Mouse (Mus musculus): ENCODE results near the gene Sytl3.
A peak's percentile ranks its signal among the peaks of the same experiment; 100 is the strongest.
"Not testable (repeated sequence)": the region's sequence is repeated elsewhere in the genome, so short reads cannot be mapped to it uniquely, and the experiment has no call there.

Gene Sytl3

GRCm38 (mm10) chr17:6691596-6691995, 32.7 kb downstream of the Sytl3 start:
- DNase-seq (ENCODE audit: low read depth, low spot score): peak; percentile 36

GRCm38 (mm10) chr17:6695712-6696111, 36.8 kb downstream of the Sytl3 start:
- DNase-seq (ENCODE audit: low read depth, low spot score): not testable (repeated sequence)

DNA sequence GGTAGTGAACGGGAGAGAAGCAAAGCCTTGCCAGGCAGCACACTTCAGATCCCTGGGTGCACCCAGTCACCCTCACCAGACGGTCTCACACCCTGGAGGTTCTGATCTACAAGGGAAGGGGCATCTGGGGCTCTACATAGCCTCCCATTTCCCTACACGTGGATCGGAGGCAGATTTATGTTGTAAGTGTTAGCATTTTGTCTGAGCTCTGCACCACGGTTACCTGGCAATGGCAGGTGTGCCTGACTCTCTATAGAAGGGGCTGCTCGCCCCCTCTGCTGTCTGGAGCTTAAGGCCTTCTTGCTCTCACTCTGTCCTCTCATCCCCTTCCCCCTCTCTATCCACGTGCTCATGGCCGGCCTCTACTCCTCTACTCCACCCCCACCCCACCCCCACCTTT, 37.6 kb downstream of the Sytl3 start:
- DNase-seq (ENCODE audit: low read depth, low spot score): not testable (repeated sequence)

- DNase-seq (ENCODE audit: low read depth, low spot score): not testable (repeated sequence)
These were observed 38.4 kb downstream of the Sytl3 start for GRCm38 (mm10) chr17:6697224-6697775.

GRCm38 (mm10) chr17:6699502-6699901, 40.6 kb downstream of the Sytl3 start:
- DNase-seq (ENCODE audit: low read depth, low spot score): not testable (repeated sequence)

DNA sequence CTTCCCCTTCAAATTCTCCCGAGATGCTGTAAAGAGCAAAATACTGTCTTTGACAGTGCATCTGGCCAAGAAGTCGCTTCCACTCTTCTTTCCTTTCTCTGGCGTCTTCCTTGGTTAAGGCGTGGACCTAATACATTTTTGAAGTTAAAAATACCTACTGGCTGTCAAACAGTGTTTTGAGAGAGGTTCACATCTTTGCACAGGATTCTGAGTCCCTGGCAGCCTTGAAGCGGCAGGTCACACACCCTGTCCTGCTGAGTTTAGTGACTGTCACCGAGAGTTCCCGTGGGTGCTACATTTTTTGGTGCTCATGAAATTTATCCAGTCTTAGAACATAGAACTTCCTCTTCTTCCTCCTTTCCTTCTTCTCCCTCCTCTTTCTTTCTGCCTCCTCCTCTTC, 41.2 kb downstream of the Sytl3 start:
- not testable (repeated sequence) for DNase-seq (ENCODE audit: low read depth, low spot score)

GRCm38 (mm10) chr17:6702625-6703221, 43.8 kb downstream of the Sytl3 start:
- not testable (repeated sequence) for DNase-seq (ENCODE audit: low read depth, low spot score)

- not testable (repeated sequence) for DNase-seq (ENCODE audit: low read depth, low spot score)
These were observed 44.7 kb downstream of the Sytl3 start for GRCm38 (mm10) chr17:6703381-6704270.

GRCm38 (mm10) chr17:6706448-6706847, 47.6 kb downstream of the Sytl3 start:
- DNase-seq (ENCODE audit: low read depth, low spot score): not testable (repeated sequence)

DNA sequence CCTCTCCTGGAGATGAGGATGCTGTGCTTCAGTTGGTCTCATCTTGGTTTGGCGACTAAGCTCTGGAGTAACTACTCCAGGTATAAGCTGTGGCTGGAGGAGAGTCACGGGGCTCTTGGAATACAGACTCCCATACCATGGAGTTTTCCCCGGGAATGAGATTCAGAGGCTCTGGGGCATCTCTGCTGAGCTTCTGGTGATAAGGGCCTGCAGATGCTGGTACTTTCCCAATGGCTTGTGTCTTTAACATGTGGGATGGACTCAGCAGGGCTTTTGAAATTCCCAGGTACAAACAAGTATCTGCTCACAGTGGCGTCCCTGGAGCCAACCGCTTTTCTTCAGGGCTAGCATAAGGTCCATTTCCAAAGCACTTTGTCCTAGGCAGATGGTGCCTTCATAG, 48.5 kb downstream of the Sytl3 start:
- DNase-seq (ENCODE audit: low read depth, low spot score): not testable (repeated sequence)

- DNase-seq (ENCODE audit: low read depth, low spot score): not testable (repeated sequence)
These were observed 49.3 kb downstream of the Sytl3 start for GRCm38 (mm10) chr17:6708194-6708593.

- DNase-seq (ENCODE audit: low read depth, low spot score): not testable (repeated sequence)
These were observed 54.6 kb downstream of the Sytl3 start for GRCm38 (mm10) chr17:6713483-6713882.

DNA sequence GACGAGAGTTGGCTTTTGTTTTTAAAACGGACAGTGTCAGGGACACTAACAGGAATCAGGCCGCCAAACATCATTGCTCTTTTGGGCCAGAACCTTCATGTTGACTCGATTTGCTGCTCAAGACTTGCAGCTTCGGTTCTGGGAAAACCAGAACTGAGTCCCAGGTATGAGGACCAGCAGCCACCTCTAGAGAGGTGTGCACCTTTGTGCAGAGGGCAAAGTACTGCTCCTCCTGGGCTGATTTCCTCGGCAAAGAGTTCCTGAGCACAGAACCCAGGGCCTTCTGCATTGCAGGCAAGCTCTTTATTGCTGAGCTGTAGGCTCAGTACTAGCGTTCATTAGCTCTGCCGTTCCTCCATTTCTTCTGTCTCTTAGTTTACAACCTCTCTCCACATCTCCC, 55.1 kb downstream of the Sytl3 start:
- not testable (repeated sequence) for DNase-seq (ENCODE audit: low read depth, low spot score)

GRCm38 (mm10) chr17:6727996-6728610, 69.2 kb downstream of the Sytl3 start:
- no peak for DNase-seq (ENCODE audit: low read depth, low spot score)

DNA sequence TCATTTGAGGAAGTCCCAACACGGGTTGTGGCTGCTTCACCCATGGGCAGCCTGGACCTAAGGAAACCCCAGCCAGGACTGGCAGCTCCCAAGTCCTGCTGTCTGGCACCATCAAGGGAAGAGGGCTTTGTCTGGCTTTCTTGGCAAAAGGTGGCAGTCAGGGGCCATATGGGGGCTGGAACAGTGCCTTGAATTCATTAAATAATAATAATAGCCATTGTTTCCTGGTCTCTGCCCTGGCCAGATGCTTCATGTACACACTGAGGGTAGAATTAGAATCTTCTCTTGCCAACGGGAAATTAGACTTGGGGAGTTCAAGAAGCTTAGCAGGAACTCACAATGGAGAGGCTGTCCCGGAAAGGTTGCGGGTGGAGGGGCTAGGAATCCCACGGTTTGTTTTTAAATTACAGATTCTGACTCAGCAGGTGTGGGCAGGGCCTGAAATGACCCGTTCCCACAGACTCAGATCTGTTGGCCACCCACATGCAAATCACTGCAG, 70.4 kb downstream of the Sytl3 start:
- DNase-seq (ENCODE audit: low read depth, low spot score): no peak

GRCm38 (mm10) chr17:6731132-6731531, 72.2 kb downstream of the Sytl3 start:
- DNase-seq (ENCODE audit: low read depth, low spot score): no peak

- no peak for DNase-seq (ENCODE audit: low read depth, low spot score)
These were observed 72.7 kb downstream of the Sytl3 start for GRCm38 (mm10) chr17:6731634-6732033.

DNA sequence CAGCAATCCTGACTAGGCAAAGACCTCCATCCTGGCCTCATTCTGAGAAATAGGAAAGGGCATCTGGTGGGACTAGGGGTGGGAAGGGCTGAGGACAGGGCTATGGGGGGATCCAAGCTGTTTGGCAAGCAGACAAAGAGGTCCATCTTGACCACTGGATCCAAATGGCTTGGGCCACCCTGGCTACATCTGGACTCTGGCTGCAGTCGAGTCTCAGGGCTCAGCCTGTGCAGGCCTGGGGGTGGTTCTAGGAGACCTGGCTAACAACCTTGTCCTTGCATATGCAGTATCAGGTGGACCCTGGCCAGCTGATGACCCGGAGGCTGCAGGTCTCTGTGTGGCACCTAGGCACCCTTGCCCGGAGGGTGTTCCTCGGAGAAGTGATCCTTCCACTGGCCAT, 73.8 kb downstream of the Sytl3 start:
- DNase-seq (ENCODE audit: low read depth, low spot score): no peak

DNA sequence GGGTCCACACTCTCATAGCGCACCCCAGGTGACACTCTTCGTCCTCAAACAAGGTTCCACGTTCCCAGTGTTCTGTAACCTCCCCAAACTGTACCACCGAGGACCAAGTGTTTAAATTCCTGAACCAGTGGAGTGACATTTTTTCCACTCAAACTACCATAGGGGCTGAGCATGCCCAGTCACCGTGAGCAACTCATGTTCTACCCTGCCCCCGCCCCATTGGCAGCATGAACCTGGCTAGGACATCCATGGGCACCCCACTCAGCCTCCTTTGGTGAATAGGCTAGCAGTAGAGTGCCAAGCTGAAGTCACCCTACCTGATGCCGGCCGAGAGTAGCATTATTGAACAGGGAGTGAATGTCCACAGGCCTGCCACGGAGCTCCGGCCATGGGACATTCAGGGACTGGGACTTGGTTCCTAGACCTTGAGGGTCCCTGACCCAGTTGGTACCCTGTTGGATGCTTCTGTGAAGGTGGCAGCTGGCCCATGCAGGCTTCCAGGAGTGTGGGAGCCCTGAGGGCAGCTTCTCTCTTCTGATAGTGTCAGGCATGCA, 74.5 kb downstream of the Sytl3 start:
- no peak for DNase-seq (ENCODE audit: low read depth, low spot score)

DNA sequence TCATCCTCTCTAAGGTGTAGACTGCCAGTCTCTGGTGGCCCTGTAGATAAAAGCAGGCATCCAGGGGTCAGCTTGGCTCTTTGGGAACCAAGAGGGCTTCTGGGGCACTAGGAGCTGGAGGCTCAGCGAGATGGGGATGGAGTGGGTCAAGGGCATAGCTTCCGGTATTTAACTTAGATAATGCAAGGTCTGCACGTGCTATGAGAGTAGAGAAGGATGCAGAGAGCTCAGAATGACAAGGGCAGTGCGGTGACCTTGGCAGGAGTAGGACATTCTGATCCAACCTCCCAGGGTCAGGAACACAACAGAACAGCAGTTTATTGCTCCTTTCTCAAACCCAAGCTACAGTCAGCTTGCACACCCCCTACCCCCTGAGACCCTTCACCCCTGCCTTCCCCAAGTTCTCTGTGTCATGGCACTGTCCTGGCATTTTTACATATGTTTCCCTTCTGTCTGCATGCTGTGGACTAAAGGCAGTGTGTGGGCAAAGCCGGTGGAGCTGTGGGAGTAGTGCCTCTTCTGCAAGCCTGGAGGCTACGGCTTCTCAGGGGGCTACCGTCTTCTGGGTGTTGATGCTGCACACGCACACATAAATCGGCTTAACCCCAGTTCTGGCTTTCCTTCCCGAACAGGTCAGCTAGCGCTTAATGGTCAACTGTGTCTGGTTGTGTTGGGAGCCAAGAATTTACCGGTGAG, 76.0 kb downstream of the Sytl3 start:
- DNase-seq (ENCODE audit: low read depth, low spot score): no peak

All from c-Kit-negative CD71-positive TER-119-positive erythroid progenitor cells, embryonic 14.5 days (primary cell).